ENCODE assay signal across 7 mouse cellular contexts in genomic region chr9:22095854-22096307, GRCm38 (mm10). TPM values are rescaled to one million over a fixed set of nuclear protein-coding genes. Genes with fewer than 3 reads are reported as not detected.
DNase-seq lines count a peak whose midpoint lies in the region; ATAC-seq lines count a peak whose summit lies in the region.

No protein-coding gene starts in this region.

- no peaks in the 10 kb centered on the region for H3K9me3 ChIP-seq in intestine, embryonic 16.5 days (ENCODE audit: control insufficient read depth, low read length)
- H3K9me3 ChIP-seq in limb, embryonic 12.5 days = no peaks in the 10 kb centered on the region
- H3K9me3 ChIP-seq in midbrain, embryonic 14.5 days (ENCODE audit: control insufficient read depth, low read length) = no peaks in the 10 kb centered on the region

- peak; percentile 80 for ATAC-seq in intestine, embryonic 16.5 days
- peak; percentile 39; the same call in 1 of the 2 replicates for ATAC-seq in limb, embryonic 12.5 days (ENCODE audit: insufficient number of reproducible peaks, insufficient read depth, low FRiP score, low TSS enrichment, low read depth)
- peak; percentile 69; the same call in 1 of the 2 replicates for ATAC-seq in midbrain, embryonic 14.5 days (ENCODE audit: low FRiP score, low TSS enrichment)

- peaks cover 11% of the 10 kb centered on the region for H3K27me3 ChIP-seq in intestine, embryonic 16.5 days (replicated peaks; ENCODE audit: control insufficient read depth, insufficient read depth, low read length)
- peaks cover 47% of the 10 kb centered on the region for H3K27me3 ChIP-seq in limb, embryonic 12.5 days
- H3K27me3 ChIP-seq in midbrain, embryonic 14.5 days (ENCODE audit: control insufficient read depth, insufficient read depth, low read length) = peaks cover 21% of the 10 kb centered on the region

- peak overlapping the region; percentile 41 for H3K4me3 ChIP-seq in intestine, embryonic 16.5 days (ENCODE audit: low read length)
- H3K4me3 ChIP-seq in limb, embryonic 12.5 days (replicated peaks) = peak overlapping the region; percentile 37
- H3K4me3 ChIP-seq in midbrain, embryonic 14.5 days (replicated peaks; ENCODE audit: low read depth, low read length) = peak overlapping the region; percentile 32

- peak; percentile 94 for DNase-seq in adrenal gland, postnatal 10 days
- peak; percentile 74 for DNase-seq in embryo, embryonic 9.5 days (ENCODE audit: extremely low spot score)
- DNase-seq in gastrocnemius, postnatal 4 days (ENCODE audit: low spot score in 2 of 2) = peak; percentile 66 to 83
- DNase-seq in midbrain, embryonic 14.5 days = peak; percentile 82
- peak; percentile 73 for DNase-seq in spleen, adult 12 weeks (ENCODE audit: low spot score)

- H3K27ac ChIP-seq in intestine, embryonic 16.5 days (ENCODE audit: low read length) = 0 out of 2 replicates have a peak overlapping the region, but pooled peaks have one; percentile 14
- no peak overlapping the region for H3K27ac ChIP-seq in limb, embryonic 12.5 days
- no peak overlapping the region for H3K27ac ChIP-seq in midbrain, embryonic 14.5 days (replicated peaks; ENCODE audit: low read depth, low read length)

- peak overlapping the region; percentile 71 for H3K9ac ChIP-seq in intestine, embryonic 16.5 days (ENCODE audit: low read depth, low read length)
- H3K9ac ChIP-seq in limb, embryonic 12.5 days (replicated peaks) = peak overlapping the region; percentile 55; the same call in 1 of the 2 replicates
- peak overlapping the region; percentile 46; the same call in 1 of the 2 replicates for H3K9ac ChIP-seq in midbrain, embryonic 14.5 days (replicated peaks; ENCODE audit: low read length)

- no peaks in the 10 kb centered on the region for H3K36me3 ChIP-seq in intestine, embryonic 16.5 days (ENCODE audit: control insufficient read depth, insufficient read depth, low read length)
- no peaks in the 10 kb centered on the region for H3K36me3 ChIP-seq in limb, embryonic 12.5 days
- no peaks in the 10 kb centered on the region for H3K36me3 ChIP-seq in midbrain, embryonic 14.5 days (ENCODE audit: control insufficient read depth, insufficient read depth, low read length)

- WGBS in intestine, embryonic 16.5 days = 2% methylated on average over 24 of the region's 24 CpGs
- under 1% methylated on average over 24 of the region's 24 CpGs for WGBS in limb, embryonic 12.5 days
- 3% methylated on average over 24 of the region's 24 CpGs for WGBS in midbrain, embryonic 14.5 days

- peaks cover 6% of the 10 kb centered on the region; the same call in 1 of the 2 replicates for H3K4me1 ChIP-seq in intestine, embryonic 16.5 days (ENCODE audit: control insufficient read depth, insufficient read depth, low read length)
- H3K4me1 ChIP-seq in limb, embryonic 12.5 days (replicated peaks) = peaks cover 10% of the 10 kb centered on the region
- 0 out of 2 replicates have a peak, but pooled peaks cover 4% of the 10 kb centered on the region for H3K4me1 ChIP-seq in midbrain, embryonic 14.5 days (ENCODE audit: control insufficient read depth, insufficient read depth, low read length)

- H3K4me2 ChIP-seq in intestine, embryonic 16.5 days (ENCODE audit: low read depth, low read length) = peak overlapping the region; percentile 80
- peak overlapping the region; percentile 65 for H3K4me2 ChIP-seq in limb, embryonic 12.5 days
- H3K4me2 ChIP-seq in midbrain, embryonic 14.5 days (ENCODE audit: low read length) = peak overlapping the region; percentile 64

RNA-seq across cellular contexts. Expression of gene Cnn1, which starts 3.1 kb away (rescaled TPM):
- total RNA-seq in adrenal gland, postnatal 10 days (2021) = 10 to 100 TPM in 1 of 2 experiments, 1 to 10 TPM in 1; 1.4 to 12.9 TPM
- total RNA-seq in gastrocnemius, postnatal 4 days (2021) = 1 to 10 TPM; 7.2 to 7.5 TPM
- 324 and 348 TPM in 2 replicates for polyA plus RNA-seq in intestine, embryonic 16.5 days (2015; fragmentation: Nextera tagmentation; extraction: Ambion mirVana)
- 1.4 and 1.5 TPM in 2 replicates for polyA plus RNA-seq in limb, embryonic 12.5 days (2016; fragmentation: Nextera tagmentation; extraction: Ambion mirVana)
- polyA plus RNA-seq in midbrain, embryonic 14.5 days (2014; fragmentation: Nextera tagmentation; extraction: Ambion mirVana) = 0.58 and 0.61 TPM in 2 replicates

RNA-seq across cellular contexts. Expression of gene Ecsit, which starts 10.6 kb away (rescaled TPM):
- 10 to 100 TPM; 70.8 to 78.5 TPM for total RNA-seq in adrenal gland, postnatal 10 days (2021)
- 10 to 100 TPM; 33.7 to 36.0 TPM for total RNA-seq in gastrocnemius, postnatal 4 days (2021)
- polyA plus RNA-seq in intestine, embryonic 16.5 days (2015; fragmentation: Nextera tagmentation; extraction: Ambion mirVana) = 50.8 and 54.2 TPM in 2 replicates
- polyA plus RNA-seq in limb, embryonic 12.5 days (2016; fragmentation: Nextera tagmentation; extraction: Ambion mirVana) = 31.5 and 32.2 TPM in 2 replicates
- 45.6 and 48.5 TPM in 2 replicates for polyA plus RNA-seq in midbrain, embryonic 14.5 days (2014; fragmentation: Nextera tagmentation; extraction: Ambion mirVana)

RNA-seq across cellular contexts. Expression of gene Elof1, which starts 21.1 kb away (rescaled TPM):
- total RNA-seq in adrenal gland, postnatal 10 days (2021) = 10 to 100 TPM; 80.6 to 88.5 TPM
- 10 to 100 TPM; 54.4 to 54.9 TPM for total RNA-seq in gastrocnemius, postnatal 4 days (2021)
- polyA plus RNA-seq in intestine, embryonic 16.5 days (2015; fragmentation: Nextera tagmentation; extraction: Ambion mirVana) = 134 and 157 TPM in 2 replicates
- 192 and 199 TPM in 2 replicates for polyA plus RNA-seq in limb, embryonic 12.5 days (2016; fragmentation: Nextera tagmentation; extraction: Ambion mirVana)
- 182 and 196 TPM in 2 replicates for polyA plus RNA-seq in midbrain, embryonic 14.5 days (2014; fragmentation: Nextera tagmentation; extraction: Ambion mirVana)

RNA-seq across cellular contexts. Expression of gene Zfp653, which starts 24.7 kb away (rescaled TPM):
- total RNA-seq in adrenal gland, postnatal 10 days (2021) = 10 to 100 TPM in 1 of 2 experiments, 1 to 10 TPM in 1; 9.7 to 11.8 TPM
- 1 to 10 TPM; 5.6 to 7.4 TPM for total RNA-seq in gastrocnemius, postnatal 4 days (2021)
- 9.2 and 9.7 TPM in 2 replicates for polyA plus RNA-seq in intestine, embryonic 16.5 days (2015; fragmentation: Nextera tagmentation; extraction: Ambion mirVana)
- polyA plus RNA-seq in limb, embryonic 12.5 days (2016; fragmentation: Nextera tagmentation; extraction: Ambion mirVana) = 13.2 and 14.0 TPM in 2 replicates
- polyA plus RNA-seq in midbrain, embryonic 14.5 days (2014; fragmentation: Nextera tagmentation; extraction: Ambion mirVana) = 14.7 and 18.1 TPM in 2 replicates

RNA-seq across cellular contexts. Expression of gene Gm49318, which starts 24.8 kb away (rescaled TPM):
- total RNA-seq in adrenal gland, postnatal 10 days (2021) = not detected
- under 1 TPM in 1 of 2 experiments, not detected in 1; 0.54 TPM for total RNA-seq in gastrocnemius, postnatal 4 days (2021)
- polyA plus RNA-seq in intestine, embryonic 16.5 days (2015; fragmentation: Nextera tagmentation; extraction: Ambion mirVana) = not detected in 2 replicates
- not detected in 2 replicates for polyA plus RNA-seq in limb, embryonic 12.5 days (2016; fragmentation: Nextera tagmentation; extraction: Ambion mirVana)
- not detected in 2 replicates for polyA plus RNA-seq in midbrain, embryonic 14.5 days (2014; fragmentation: Nextera tagmentation; extraction: Ambion mirVana)

Comparison
In these comparisons a context has a peak if more than half of its experiments do, and no peak if none do; other contexts are left out.
1. RNA of gene Cnn1, which starts 3.1 kb away (polyA plus RNA-seq): 324 to 348 TPM in intestine, embryonic 16.5 days; 1.4 to 1.5 TPM in limb, embryonic 12.5 days and 0.58 to 0.61 TPM in midbrain, embryonic 14.5 days; every median in the first group is over 100 times any median in the second.
2. Peak in every context shown above with its lines, with median percentiles within 50 percentile points of each other: DNase-seq, ATAC-seq, H3K4me2 ChIP-seq, H3K4me3 ChIP-seq and H3K9ac ChIP-seq.